Mouse (Mus musculus): ENCODE measurements at regions not wholly inside any gene's neighbourhood (a gene's known extent, or its start where the extent isn't known, plus 50 kb on each side); places are given as distances from the start of the nearest gene placed in this dataset.

DNA sequence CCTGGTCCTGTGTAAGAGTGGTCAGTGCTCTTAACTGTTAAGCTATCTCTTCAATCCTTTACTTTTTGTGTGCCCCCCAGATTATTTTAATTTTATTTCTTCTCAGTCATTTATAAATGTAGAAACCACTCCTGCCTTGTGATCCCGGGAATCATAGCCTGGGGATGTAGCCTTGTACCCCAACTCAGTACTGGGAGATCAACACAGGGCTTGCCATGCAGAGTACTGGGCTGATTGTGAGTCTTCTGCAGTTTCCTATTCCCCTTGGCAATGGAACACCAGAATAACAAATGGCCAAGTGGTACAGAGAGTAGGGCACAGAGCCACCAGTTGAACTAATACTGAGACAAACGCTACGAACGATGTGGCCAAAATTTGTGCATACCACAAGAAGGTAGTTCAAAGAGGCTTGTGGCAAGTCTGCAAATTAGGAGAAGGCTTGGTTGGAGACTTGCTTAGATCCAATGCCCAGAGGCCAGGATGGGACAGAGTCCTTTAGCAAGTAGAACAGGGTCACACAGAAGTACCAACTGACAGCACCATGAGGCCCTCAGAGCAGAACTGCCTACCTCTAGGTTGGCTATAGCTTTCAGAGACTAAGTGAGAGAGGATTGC, 151.9 kb downstream of the Qrsl1 start:
- no peak for DNase-seq (ENCODE audit: low spot score in 2 of 2)

DNA sequence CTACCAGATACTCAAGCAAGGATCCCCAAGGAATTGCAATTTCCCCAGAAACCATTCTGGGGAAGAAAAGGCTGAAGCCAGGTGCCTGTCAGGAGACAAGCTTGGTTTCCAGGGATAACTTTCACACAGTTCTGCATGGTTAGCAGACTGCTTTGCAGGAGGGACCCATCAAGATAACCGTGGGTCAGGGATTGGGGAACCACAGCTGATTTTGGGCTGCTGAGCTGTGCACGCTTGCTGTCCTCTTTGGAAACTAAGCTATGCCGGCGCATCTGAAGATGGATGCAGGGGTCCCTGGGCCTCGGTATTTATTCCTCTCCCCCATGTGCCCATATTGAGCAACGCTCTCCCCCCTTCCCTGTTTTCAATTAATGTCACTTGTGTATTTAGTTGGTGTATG, 151.1 kb downstream of the Qrsl1 start:
- DNase-seq (ENCODE audit: low spot score in 2 of 2) = no peak

DNA sequence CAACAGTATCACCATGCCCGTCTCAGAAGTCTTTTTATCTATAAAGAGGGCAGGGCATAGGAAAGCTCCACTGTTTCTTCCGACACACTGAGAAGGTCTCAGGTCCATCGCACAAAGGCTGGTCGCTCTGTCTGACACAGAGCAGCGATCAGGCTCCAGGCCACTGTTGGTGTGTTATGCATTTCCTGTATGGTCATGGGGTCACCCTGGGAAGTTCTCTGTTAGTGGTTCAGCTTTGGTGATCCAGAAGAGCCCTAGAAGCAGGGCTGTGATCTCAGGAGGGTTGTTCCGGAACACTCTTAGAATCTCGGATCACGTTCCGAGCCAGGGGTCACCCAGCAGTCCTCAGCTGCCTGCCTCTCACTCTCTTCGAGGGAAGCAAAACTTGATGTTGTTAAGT, 150.7 kb downstream of the Qrsl1 start:
- DNase-seq (ENCODE audit: low spot score in 2 of 2) = no peak

DNA sequence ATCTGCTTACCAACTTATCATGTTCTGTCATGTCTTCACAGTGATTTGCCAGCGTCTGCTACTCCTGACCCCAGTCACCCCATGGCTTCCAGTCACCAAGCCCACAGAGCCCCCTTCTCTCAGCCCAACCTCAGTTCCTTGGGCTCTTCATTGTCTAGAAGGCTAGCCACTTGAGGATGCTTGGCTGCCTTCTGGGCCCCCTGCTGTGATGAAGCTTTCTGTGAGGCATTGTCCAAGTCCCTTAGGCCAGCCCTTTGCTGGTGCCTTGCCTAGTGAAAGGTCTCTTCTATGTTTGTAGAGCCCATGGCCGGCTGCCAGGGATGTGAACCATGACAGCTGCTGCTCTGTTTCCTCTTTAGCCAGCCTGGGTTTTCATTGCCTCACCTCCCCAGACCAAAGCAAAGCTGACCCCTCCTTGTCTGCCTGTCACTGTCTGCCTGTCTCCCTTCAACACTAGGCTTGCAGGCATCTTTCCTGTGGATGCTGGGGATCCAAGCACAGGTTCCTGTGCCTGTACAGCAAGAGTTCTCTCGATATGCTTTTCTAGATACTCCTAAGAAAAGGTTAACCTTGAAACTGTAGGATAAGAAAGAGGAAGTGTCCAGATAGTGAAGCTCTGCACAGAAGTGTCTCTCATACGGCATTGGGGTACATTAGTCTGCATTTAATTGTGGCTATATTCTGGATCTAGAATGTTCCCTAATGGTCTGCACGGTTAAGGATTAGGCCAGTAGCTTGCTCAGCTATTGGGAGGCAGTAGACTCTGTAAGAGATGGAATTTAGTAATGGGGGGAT, 149.5 kb downstream of the Qrsl1 start:
- DNase-seq (ENCODE audit: low spot score in 2 of 2) = no peak

DNA sequence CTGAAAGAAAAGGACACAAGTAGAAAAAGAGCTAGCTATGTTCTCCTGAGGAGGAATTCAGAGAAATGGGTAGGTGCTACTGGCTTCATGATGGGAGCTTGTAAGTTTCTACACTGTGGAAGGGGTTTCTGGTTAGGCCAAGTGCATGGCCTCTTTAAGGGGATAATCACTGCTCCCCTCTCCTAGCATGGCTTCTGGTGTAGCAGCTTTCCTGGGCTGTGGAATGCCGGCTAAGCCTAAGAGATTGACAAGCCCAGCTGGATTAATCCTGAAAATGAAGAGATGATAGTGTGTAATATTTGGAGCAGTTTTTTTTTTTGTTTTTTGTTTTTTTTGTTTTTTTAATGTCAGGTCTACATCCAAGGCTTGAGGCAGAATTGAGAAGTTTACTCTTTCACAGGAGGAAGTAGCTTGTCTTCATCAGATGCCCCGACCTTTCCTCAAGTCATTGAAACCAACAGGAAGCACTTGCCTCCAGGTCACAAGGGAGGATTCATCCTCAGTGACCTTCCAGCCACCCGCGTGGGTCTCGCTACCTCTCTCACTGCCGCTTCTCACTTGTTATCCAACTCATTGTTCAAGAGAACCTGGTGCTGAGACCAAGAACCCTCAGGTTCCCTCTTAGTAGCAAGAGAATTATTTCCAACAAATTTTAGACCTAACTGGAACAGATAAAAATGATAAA, 144.5 kb downstream of the Qrsl1 start:
- DNase-seq (ENCODE audit: low spot score in 2 of 2) = no peak

DNA sequence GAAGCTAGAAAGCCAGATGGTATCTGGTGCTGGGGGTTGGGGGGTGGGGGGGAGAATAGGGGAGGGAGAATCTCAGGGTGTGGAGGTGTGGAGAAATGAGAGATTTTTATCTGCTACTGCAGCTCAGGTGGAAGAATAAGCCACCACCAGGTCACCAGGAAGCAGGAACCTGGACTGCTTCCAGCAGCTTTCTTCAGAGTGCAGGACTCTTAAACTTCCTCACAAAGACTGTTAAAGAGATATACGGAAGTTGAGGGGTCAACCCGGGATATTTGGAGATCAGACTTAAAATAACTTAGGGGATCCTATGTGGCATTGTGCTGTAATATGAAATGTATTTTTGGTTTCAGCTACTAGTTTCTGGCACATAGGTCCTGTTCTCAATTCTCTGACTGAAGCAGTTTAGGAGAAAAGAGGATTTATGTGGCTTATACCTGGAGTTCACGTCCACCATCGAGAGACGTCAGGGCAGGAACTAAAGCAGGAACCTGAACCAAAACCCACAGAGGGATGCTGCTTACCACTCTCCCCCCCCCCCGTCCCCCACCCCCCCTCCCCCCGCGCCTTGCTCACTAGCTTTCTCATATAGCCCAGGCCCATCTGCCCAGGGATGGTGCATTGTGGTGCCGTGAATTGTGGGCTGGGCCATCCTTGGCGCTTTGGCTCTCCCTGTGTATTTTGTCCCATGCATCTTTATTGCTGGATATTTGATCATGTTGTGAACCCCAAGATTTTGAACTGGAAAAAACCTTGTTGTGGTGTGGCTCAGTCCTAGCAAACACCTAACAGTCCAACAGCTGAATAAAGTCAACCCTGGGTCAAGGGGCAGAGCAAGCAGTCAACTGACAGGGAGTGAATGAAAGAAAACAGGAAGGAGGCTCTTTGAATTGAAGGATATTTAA, 143.2 kb downstream of the Qrsl1 start:
- no peak for DNase-seq (ENCODE audit: low spot score in 2 of 2)

DNA sequence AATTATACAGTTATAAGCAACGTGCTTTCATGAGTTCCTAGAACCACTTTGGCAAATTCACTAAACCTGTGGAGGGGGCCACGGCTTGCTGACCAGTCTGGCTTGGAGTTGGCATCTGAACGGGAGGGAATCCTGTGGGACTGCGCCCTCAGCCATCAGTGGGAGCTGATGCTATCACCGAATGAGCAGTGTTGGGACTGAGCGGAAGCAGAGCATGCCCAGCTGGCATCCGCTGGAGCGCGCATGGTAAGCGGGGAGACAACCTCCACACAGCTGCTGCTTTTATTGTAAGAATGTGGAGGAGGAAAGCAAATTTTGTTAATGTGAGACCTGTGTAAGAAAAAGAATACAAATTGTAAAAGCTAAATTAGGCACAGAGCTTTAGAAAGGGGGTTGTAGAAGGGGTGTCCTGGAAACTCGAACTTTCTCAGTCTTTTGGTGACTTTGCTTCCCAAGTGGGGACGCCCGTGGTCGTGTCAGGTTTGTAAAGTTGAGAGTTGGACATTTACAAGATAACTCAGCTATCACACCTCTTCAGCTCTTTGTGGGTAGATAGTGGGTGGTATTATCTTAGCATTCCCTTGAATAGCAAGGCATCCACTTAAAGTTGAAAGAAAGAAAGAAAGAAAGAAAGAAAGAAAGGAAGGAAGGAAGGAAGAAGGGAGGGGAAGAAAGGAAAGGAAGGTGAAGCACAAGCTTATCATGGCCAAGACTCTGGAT, 142.2 kb downstream of the Qrsl1 start:
- DNase-seq (ENCODE audit: low spot score in 2 of 2) = no peak

DNA sequence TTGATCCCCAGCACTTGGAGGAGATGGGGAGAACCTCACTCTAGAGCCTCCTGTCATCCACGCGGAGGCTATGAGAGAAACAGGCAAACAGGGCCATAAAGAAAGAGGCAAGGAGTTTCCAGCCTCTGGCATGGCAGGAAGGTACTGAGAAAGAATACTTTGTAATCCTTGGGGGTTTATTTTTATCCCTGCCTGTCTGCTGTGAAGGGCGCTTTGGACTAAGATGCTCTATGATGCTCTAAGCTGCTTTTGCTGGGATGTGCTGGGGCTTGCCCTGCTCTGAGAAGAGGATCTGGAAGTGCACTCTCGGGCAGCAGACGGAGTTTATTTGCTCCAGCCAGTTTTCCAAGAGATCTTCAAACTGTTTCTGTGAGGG, 141.7 kb downstream of the Qrsl1 start:
- no peak for DNase-seq (ENCODE audit: low spot score in 2 of 2)

DNA sequence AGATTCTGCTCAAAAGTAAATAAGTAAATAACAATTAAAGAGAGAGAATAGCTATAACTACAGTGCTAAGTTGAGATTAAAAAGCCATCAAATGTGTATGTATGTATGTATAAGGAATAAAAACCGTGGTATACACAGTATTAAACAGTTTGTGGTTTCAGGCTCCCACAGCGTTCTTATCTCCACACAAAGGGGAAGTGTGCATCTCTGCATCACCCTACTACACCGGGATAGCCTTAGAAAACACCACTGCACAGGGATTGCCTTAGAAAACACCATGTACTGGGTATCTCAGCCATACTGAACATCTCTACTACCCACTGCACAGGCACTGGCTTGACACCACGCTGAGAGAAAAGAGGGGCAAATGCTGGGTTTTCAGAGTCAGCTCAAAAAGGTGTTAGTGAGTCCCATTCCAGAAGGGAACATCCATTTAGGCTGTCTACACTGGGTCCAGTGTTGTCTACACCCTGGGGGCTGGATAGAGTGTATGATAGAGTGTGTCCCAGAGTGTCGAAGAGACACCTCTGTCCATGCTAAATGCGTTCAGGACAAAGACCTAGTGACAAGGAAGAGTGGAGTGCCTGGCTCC, 139.5 kb downstream of the Qrsl1 start:
- DNase-seq (ENCODE audit: low spot score in 2 of 2) = no peak

DNA sequence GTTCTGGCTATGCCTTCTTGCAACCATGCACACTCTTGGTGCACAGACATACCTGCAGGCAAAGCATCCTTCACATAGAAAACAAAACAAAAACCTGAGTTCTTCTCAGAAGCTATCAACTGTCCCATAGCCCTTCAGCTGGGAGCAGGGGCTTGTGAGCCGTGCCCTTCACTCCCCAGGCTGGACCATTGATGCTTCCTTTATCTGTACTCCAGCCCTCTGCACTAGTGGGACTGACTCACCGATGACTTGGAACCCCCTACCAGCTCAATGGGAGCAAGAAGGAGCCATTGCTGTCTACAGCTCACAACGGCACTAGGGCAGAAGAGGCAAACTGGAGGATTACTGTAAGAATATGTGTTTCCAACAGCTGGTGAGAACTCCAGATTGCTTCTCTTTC, 137.0 kb downstream of the Qrsl1 start:
- DNase-seq (ENCODE audit: low spot score in 2 of 2) = no peak

DNA sequence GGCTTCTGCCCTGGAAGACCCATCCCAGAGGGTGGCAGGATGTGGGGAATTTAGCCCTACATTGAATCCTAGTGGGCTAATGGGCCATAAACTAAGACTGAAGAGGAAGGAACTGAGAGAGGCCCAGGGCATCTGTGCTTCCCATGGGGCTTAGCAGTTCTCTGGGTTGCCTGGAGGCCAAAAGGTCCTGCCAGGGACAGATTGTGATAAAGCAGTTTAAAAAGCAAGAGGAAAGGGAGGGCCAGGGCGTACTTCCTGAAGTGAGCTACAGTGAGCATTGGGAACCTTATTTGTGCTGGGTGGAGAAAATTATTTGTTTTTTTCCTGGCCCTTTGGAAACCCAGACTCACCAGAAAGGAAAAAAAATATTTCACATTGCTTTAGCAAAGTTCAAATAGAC, 136.3 kb downstream of the Qrsl1 start:
- DNase-seq (ENCODE audit: low spot score in 2 of 2) = no peak

DNA sequence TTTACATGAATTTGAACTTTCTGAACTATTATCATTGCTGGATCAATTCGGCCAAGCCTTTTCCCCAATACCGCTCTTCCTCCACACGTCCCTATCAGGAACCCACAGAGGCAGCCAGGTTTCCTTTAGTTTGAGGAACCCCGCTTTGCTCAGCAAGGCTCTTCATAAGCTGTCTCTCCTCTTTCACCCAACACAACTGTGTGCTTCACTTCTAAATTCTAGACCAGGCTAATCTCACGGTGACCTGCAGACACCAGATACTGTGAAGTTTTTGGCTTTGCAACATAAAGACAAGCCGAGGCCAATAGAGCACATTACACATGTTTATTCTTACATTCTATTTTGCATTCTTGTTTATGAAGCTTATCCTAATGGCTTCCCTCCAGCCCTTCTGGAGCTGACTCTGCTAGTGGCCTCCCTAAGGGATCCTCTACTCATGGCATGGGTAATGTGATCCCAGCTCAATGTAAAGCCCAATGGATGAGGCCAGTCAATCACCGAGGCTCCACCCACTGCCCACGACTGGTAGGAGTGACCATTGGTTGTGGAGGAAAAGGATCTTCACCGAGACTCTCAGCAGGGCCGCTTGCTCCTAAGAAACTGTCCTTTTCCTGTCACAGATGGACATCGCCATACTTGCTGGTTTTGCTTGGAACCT, 135.6 kb downstream of the Qrsl1 start:
- DNase-seq (ENCODE audit: low spot score in 2 of 2) = no peak

DNA sequence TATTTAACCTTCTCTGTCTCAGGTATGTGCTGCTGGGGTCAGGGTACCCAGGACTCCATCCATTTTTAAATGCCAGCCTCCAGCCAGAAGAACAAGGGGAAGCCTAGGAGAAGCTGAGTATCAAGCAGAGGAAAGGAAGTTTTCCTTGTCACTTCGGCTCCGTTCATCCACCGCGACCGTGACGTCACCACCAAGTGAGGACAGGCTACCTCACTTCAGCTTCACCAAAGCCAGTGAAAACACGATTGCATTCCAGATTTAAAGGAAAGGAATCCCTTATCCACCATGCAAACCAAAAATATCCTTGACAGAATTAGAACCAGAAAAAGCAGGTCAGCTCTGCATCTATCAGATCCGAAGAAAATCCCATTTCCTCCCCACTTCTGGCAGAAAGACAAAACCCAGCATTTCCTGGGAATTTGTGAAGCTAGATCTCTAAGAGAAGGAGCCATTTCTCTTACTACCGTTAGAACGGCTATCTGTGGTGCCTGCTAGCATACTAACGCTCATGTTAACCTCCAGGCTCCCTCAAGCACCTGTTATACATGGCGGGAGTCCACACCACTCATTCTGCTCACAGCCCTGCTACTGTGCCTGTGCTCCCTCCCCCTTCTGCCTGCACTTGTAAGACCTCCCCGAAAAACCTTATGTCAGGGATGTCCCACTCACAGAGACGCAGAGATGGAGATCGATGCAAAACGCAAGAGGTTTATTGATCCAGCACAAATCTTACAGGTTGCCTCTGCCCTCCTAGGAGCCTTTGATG, 133.4 kb downstream of the Qrsl1 start:
- DNase-seq (ENCODE audit: low spot score in 2 of 2) = no peak

DNA sequence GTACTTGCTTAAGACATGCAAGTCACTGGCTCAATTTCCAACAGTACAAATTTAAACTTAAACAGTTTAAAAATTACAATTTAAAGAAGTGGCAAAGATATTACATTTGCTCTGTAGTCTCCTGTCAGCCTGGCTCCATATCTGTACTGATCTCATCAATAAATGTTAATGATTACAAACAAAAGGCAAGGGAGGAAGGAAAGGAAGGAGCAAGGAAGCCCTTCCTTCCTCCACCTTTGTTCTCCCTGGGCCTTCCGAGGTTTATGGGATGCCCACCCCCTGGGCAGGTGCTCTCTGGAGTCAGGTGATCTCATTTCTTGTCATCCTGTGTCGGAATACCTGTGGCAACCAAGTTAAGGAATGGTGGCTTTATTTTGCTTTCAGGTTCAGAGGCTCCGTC, 132.5 kb downstream of the Qrsl1 start:
- DNase-seq (ENCODE audit: low spot score in 2 of 2) = no peak

DNA sequence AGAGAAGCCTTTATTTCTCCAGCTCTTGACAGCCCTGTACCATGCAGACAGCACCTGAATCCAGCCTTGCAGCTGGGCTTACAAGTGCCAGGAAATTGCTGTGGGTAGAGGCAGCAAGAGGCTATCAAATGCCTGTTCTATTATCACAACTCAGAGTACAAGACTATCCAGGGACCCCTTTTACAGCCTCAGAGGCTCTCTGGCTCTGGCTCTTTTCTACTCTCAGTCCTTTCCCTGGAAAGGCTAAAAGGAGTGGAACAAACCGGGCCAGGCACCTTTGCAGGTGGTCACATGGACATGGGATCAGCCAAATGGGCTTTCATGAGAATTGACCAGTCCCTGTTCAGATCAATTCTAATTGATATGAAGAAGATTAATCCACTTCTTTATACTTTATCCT, 125.7 kb downstream of the Qrsl1 start:
- no peak for DNase-seq (ENCODE audit: low spot score in 2 of 2)

DNA sequence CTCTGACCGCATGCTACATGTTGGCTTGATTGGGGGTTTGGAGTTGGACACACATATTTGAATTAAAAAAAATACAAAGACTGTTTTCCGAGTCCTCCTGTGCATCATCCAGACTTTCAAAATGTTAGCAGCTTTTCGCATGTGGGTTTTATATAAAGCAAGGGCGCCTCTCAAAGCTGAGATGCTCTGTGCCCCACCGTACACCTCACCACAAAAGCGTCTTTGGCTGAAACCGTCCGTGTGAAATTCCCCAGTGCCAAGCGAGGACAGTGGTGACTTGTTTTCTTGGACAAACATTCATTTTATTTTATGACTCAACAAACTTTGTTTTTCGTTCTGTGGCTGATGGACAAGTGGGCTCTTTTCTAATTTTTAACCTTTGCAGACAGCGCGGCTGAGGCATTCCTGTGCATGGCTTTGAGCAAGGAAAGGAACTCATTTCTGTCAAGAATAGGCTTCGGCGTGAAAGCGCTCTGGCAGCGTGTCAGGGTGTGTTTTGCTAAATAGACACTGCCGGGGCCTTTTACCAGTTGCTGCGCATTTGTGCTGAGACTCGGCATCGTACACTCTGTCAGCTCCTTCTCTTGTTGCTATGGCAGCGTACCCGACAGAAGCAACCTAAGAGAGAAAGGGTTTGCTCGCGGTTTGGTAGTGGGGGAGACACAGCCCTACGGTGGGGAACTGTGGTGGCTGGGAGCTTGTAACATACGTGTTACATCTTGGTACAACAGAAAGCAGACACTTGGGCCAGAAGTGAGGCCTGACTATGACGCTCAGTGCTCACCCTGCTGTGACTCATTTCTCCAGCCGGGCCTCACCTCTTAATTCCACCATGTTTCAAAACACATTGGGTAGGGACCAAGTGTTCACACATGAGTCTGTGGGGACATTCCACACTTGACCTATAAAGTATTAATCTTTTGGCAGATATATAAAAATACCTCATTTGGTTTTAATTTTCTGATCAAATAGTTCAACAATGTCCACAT, 123.6 kb downstream of the Qrsl1 start:
- no peak for DNase-seq (ENCODE audit: low spot score in 2 of 2)

DNA sequence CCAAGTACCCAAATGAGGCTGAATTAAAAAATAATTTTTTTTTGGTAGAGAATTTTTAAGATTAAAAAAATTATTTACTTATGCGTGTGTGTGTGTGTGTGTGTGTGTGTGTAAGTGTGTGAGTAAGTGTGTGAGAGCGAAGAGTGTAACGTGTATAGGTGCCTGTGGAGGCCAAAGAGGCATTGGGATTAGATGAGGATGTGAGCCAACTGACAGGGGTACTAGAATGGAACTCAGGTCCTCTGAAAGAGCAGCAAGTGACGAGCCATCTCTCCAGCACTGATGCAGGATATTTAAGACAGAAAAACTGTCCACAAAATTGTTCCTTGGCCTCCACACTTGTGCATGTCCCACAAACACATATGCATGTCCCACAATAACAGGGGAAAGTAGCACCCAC, 121.0 kb downstream of the Qrsl1 start:
- DNase-seq (ENCODE audit: low spot score in 2 of 2) = no peak

DNA sequence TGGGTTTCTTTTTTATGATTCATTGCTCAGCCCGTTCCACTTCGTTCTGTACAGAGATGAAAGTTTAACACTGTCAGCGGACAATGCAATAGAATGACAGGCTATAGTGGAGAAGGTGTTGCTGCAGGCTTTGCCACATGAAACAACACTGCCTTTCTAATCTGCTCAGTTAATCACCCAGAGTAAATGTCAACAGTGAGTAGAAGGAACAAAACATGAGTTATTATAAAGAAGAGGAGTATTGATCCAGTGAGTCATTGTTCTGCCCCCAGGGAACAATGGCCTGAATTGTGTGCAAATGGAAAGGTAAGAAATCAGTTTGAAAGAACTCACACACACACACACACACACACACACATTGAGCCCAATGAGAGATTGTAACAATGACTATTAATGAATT, 118.2 kb downstream of the Qrsl1 start:
- DNase-seq (ENCODE audit: low spot score in 2 of 2) = peak in 1 of 2 experiments; percentile 6

DNA sequence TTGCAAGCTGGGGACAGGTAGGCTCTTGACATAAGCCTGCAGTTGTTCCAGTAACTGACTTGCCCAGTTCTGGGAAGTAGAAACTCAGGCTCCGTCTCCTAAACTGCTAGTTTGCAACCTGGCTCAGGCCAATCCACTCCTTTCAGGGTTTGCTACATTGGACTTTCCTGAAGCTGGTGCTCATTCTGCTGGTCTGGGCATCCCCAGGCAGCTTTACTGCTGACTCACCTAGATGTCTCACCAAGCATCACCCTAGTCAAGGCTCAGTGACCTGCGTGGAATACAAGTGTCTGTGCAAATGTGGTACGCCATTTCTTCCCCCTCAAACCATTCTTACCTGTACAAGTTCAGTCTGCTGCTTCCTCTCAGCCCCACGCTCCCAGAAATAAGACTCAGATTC, 110.8 kb downstream of the Qrsl1 start:
- no peak for DNase-seq (ENCODE audit: low spot score in 2 of 2)

Data from urinary bladder, adult 18-20 months (tissue).